Mouse (Mus musculus): Measurements from ENCODE around the gene Slc12a3.

GRCm38 (mm10) chr8:94282453-94282985, 46.5 kb upstream of the Slc12a3 start:
- TF ChIP-seq CTCF (conservative IDR thresholded peaks at IDR 0.05 in 1 of 2, IDR thresholded peaks at IDR 0.05 in 1 of 2; ENCODE audit: low read depth in 2 of 2, low read length in 2 of 2) (no peak), EP300 (IDR thresholded peaks at IDR 0.05; ENCODE audit: low read length) (no peak), POLR2A (IDR thresholded peaks at IDR 0.05; ENCODE audit: low read depth, low read length) (no peak)

All from CH12.LX (cell line).